ENCODE assay signal across 10 mouse cellular contexts in genomic region chr19:9069687-9070307, GRCm38 (mm10). TPM values are rescaled to one million over a fixed set of nuclear protein-coding genes. Genes with fewer than 3 reads are reported as not detected.
DNase-seq lines count a peak whose midpoint lies in the region; ATAC-seq and TF ChIP-seq lines count a peak whose summit lies in the region.
"Had no signal": no experiment of that assay in that cellular context is flagged by ENCODE, and none has a peak within 500 bp of the region (broad histone marks: within the 10 kb centered on the region; RNA-seq: fewer than 3 reads in every experiment).

No protein-coding gene starts in this region.

- TF ChIP-seq CTCF in kidney, adult 2 months (conservative IDR thresholded peaks at IDR 0.05; ENCODE audit: insufficient read depth, insufficient read length, low read depth, low read length), result no peak

- no peaks in the 10 kb centered on the region for H3K27me3 ChIP-seq in kidney, adult 2 months (replicated peaks; ENCODE audit: control insufficient read depth, insufficient read depth, low read length)
- no peaks in the 10 kb centered on the region for H3K27me3 ChIP-seq in intestine, embryonic 15.5 days (replicated peaks)

- TF ChIP-seq POLR2A in kidney, adult 2 months (IDR thresholded peaks at IDR 0.05; ENCODE audit: low read depth, low read length), result no peak

- H3K4me2 ChIP-seq in intestine, embryonic 15.5 days (replicated peaks), result no peak overlapping the region

- WGBS in kidney, adult 2 months, result 60% methylated on average over 8 of the region's 8 CpGs
- 43% methylated on average over 8 of the region's 8 CpGs for WGBS in intestine, embryonic 15.5 days
- WGBS in macrophage (ENCODE audit: missing documents), result 66% methylated on average over 8 of the region's 8 CpGs

- no peak overlapping the region for H3K4me3 ChIP-seq in kidney, adult 2 months (ENCODE audit: insufficient read depth, low read depth, low read length)
- H3K4me3 ChIP-seq in intestine, embryonic 15.5 days (replicated peaks), result no peak overlapping the region
- no peak overlapping the region for H3K4me3 ChIP-seq in macrophage (ENCODE audit: inconsistent target)

- peaks cover 6% of the 10 kb centered on the region; the same call in 1 of the 2 replicates for H3K4me1 ChIP-seq in kidney, adult 2 months (ENCODE audit: control insufficient read depth, insufficient read depth, low read length)
- peaks cover 64% of the 10 kb centered on the region for H3K4me1 ChIP-seq in intestine, embryonic 15.5 days (replicated peaks)

- no peaks in the 10 kb centered on the region for H3K9me3 ChIP-seq in intestine, embryonic 15.5 days

- no peaks in the 10 kb centered on the region for H3K79me2 ChIP-seq in macrophage (ENCODE audit: inconsistent target)

- H3K9ac ChIP-seq in intestine, embryonic 15.5 days, result no peak overlapping the region

- no peaks in the 10 kb centered on the region for H3K36me3 ChIP-seq in kidney, adult 2 months (ENCODE audit: control insufficient read depth, insufficient read depth, low read length)
- no peaks in the 10 kb centered on the region for H3K36me3 ChIP-seq in intestine, embryonic 15.5 days
- no peaks in the 10 kb centered on the region for H3K36me3 ChIP-seq in macrophage (ENCODE audit: inconsistent target)

- peak; percentile 26 for DNase-seq in kidney, adult 2 months
- DNase-seq in kidney, adult 18-20 months, result no peak
- peak; percentile 52 for DNase-seq in brain, adult 2 months (ENCODE audit: low read depth, low spot score)
- DNase-seq in urinary bladder, postnatal 36 days (ENCODE audit: low spot score in 2 of 2), result no peak
- no peak for DNase-seq in cerebellum, adult 18-20 months
- no peak for DNase-seq in B cell, adult 2 months

- ATAC-seq in intestine, embryonic 15.5 days, result peak; percentile 35

- H3K27ac ChIP-seq in kidney, adult 2 months (ENCODE audit: insufficient read depth, low read depth, low read length), result no peak overlapping the region
- H3K27ac ChIP-seq in intestine, embryonic 15.5 days, result peak overlapping the region; percentile 91
- H3K27ac ChIP-seq in macrophage, result peak overlapping the region; percentile 99

RNA-seq across cellular contexts. Expression of gene Scgb1a1, which starts 18.0 kb away (rescaled TPM):
- 0.22 TPM in 1 of 2 replicates, not detected in the other for polyA plus RNA-seq in kidney, adult 2 months (2012; rRNA removed)
- polyA plus RNA-seq in intestine, embryonic 15.5 days (2015; fragmentation: Nextera tagmentation; extraction: Ambion mirVana), result not detected in 2 replicates
- not detected for total RNA-seq in macrophage (2018; cell fraction: chromatin; rRNA removed)
- total RNA-seq in macrophage (2018; cell fraction: cytosol; rRNA removed), result not detected
- not detected for total RNA-seq in macrophage (2018; cell fraction: nucleus; rRNA removed)
- polyA plus RNA-seq in macrophage (2018), result not detected in 3 replicates
- total RNA-seq: common myeloid progenitor, adult 5-6 weeks; hematopoietic stem cell, adult 5-6 weeks had no signal

Comparison
In these comparisons a context has a peak if more than half of its experiments do, and no peak if none do; other contexts are left out.
1. DNase-seq: peak in kidney, adult 2 months (single experiment) and brain, adult 2 months (single experiment); none in kidney, adult 18-20 months (single experiment), urinary bladder, postnatal 36 days (0 of 2), cerebellum, adult 18-20 months (0 of 2) and B cell, adult 2 months (0 of 2).